Mouse (Mus musculus) thymus, postnatal 10 days (tissue): ENCODE data around the gene H3f3a.

Experiments used
- DNase-seq, 2 experiments: peaks; one replicate each; pipeline ENCODE4 v3.0.0; 2021; ENCODE audit warnings: low spot score in 2 of 2

The H3f3a gene

GRCm38 (mm10) chr1:180782906-180783579, 30.7 kb downstream of the H3f3a start:
- no peak for DNase-seq

GRCm38 (mm10) chr1:180781250-180781649, 32.5 kb downstream of the H3f3a start:
- DNase-seq, result no peak

GRCm38 (mm10) chr1:180780291-180780690, 33.5 kb downstream of the H3f3a start:
- DNase-seq, result no peak

- no peak for DNase-seq
These were observed 34.8 kb downstream of the H3f3a start for GRCm38 (mm10) chr1:180778941-180779340.

GRCm38 (mm10) chr1:180778403-180778754, 35.4 kb downstream of the H3f3a start:
- DNase-seq, result no peak

DNA sequence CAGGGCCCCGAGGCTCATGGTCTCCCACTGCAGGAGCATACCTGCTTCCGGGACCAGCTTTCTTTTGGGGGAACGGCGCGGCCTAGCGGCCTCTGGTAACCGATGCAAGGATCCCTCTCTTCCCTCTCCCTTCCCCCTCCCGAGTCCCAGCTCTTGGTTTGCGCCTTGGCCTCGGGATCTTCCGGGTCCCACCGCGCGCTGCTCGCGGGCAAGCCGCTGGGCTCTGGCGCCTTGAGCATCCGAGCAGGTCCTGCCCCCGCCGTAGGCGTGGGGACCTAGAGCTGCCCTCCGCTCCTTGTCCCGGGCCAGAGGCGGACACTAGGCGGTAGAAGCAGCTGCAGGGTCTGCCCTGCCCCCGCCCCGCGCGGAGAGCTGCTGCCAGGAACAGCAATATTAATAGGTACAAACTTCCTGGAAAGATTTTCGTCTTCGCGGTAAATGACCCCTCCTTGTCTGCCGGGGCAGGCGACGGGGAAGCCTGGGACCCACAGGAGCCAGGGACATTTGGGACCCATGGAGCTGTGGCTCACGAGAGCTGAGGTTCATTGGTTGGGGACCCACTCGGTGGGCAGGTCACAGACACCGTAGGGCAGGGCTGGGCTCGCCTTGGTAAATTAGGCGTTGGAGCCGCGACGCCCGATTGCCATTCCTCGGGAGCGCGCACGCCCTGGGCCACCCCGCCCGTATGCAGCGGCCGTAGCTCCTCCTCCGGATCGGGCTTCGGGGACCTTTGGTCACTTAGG, 35.9 kb downstream of the H3f3a start:
- DNase-seq, result peak; percentile 79

GRCm38 (mm10) chr1:180777289-180777659, 36.5 kb downstream of the H3f3a start:
- DNase-seq, result no peak

DNA sequence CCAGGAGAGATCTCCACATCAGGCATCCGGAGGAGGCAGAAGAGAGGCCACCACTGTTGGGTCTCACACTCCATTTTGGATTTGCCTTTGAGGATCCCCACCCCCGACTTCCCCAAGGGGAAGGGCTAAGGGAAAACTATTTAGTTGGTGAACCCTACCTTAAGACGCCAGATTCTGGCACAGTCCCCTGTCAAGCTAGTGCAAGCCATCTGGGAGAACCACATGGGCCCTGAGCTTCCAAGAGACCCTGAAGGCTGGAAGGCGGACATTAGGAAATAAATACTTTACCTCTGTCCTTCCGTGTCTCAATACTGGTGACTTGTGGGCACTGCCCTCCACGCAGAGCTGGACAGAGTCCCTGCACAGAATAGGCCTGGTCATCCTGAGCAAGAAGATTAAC, 37.2 kb downstream of the H3f3a start:
- DNase-seq, result no peak

GRCm38 (mm10) chr1:180775849-180776493, 37.8 kb downstream of the H3f3a start:
- no peak for DNase-seq

DNA sequence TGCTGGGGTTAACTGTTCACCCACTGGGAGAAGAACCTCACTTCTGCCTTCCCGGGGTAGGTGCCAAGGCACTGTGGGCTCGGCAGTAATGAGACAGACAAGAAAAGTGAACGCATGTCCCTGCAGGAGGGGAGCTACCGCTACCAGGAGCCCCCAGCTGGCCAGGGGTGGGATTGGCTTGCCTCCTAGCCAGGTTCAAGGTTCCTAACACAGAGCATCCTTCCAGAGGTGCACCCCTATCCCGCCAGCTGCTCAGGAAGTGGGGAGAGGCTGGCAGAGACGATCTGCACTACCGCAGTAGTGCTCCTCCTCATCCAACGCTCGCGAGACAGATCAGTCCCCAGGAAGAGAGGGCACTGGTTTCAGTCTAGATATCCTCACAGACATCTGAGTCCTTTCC, 38.4 kb downstream of the H3f3a start:
- no peak for DNase-seq

- no peak for DNase-seq
These were observed 39.1 kb downstream of the H3f3a start for GRCm38 (mm10) chr1:180774664-180775063.

DNA sequence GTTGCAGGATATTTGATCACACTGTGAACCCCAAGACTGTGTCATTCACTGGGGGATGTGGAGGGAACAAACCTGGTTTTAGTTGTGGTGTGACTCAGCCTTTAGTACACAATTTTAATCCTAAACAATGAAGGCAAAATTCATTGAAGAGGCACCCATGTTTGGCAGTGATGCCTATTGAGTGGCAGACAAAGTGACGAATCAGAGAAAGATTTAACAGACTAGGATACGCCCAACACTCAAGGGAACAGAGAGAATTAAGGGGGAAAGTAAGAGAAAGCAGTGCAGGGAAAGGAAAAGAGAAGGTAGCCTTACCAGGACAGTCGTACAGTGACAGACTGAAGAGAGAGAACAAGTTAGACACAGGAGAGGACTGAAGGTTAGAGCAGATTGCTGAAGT, 41.5 kb downstream of the H3f3a start:
- no peak for DNase-seq

DNA sequence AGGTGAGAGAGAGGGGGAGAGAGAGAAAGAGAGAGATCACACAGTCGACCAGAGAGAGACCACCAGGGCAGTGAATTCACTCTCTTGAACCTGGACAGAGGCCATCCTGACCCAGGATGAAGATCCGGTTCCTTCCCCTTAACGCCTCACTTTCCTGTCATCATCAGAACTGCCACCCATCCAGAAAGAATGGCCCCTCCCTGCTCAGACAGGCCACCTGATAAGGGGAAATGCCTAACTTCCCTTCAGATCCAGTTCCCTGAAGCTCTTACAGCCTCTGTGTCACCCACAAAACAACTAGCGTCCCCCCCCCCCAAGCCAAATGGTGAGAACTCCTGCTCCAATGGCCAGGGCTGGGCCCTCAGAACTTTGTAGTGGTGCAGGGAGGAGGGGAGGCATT, 42.0 kb downstream of the H3f3a start:
- no peak for DNase-seq

- no peak for DNase-seq
These were observed 42.4 kb downstream of the H3f3a start for GRCm38 (mm10) chr1:180771306-180771705.

DNA sequence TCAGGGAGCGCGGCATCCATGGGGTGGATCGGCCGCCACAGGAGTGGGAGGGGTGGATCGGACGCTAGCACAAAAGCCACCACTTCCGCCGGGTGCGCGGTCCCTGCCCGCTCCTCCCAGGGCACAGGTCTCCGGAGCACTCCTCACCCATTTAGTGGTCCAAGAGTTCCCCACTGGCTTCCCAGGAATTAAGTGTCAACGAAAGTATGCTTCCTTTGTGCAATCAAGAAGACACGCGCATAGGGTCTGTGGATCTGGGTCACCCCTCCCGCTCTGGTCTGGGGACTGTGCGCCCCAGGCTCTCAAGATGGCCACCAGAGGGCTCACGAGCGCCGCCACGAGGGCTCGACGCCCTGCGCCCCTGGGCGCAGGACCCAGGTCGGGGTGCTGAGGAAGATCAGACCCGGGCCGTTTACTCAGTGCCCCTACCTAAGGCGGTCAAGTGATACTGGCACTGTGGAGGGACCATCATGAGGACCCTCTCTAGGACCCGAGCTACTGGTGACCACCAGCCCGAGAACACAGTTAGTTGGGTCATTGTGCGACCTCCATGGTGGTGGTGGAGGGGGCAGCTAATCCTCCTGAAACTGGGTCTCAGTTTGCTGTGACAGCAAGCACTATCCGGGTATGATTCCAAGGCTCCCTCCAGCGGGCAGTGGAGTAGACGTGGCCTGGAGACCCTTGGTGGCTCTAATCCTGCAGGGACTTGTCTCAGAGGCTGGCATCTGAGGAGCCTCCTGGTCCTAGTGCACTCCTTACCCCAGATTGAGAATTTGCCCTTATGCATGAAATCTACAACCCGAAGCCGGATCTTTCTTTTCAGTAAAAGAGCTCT, 45.2 kb downstream of the H3f3a start:
- peak; percentile 64 to 85 for DNase-seq

- peak; percentile 27 to 47 for DNase-seq
These were observed 46.0 kb downstream of the H3f3a start for GRCm38 (mm10) chr1:180767541-180768333.

DNA sequence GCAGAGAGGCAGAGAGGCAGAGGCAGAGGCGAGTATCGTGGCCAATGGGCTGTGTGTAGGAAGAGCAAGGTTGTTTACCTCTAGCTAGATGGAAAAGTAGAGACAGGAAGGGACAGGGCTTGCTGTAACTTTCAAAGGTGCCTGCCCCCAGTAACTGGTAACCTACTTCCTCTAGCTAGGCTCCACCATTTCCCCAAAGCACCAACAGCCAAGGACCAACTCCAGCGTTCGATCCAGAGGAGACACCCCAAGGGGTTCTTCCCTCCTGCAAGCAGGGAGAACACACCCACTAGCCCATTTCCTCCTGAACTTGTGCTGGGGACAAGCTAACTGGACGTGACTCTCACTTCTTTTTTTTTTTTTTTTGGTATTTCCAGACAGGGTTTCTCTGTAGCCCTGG, 47.2 kb downstream of the H3f3a start:
- peak in 1 of 2 experiments; percentile 14 for DNase-seq

- no peak for DNase-seq
These were observed 48.4 kb downstream of the H3f3a start for GRCm38 (mm10) chr1:180765393-180765792.

- peak; percentile 67 to 84 for DNase-seq
These were observed 49.9 kb downstream of the H3f3a start for GRCm38 (mm10) chr1:180763828-180764227.

- DNase-seq, result no peak
These were observed 50.4 kb downstream of the H3f3a start for GRCm38 (mm10) chr1:180763307-180763706.

GRCm38 (mm10) chr1:180762679-180763078, 51.1 kb downstream of the H3f3a start:
- no peak for DNase-seq
